Mouse (Mus musculus) thymus, adult 2 months (tissue): ENCODE data around the gene Olfr1370.

Experiments
- CTCF ChIP-seq: fragments of 200-500 bp; IDR thresholded peaks from 2 replicates; pipeline ENCODE4 v1.5.1; 2012; ENCODE audit warnings: mild to moderate bottlenecking, control low read depth, low read length, moderate library complexity, borderline replicate concordance; ENCODE audit not compliant: control insufficient read depth, poor library complexity, insufficient read depth; ENCODE audit errors: extremely low read depth
- POLR2A ChIP-seq: fragments of 200-500 bp; IDR thresholded peaks from 2 replicates; pipeline ENCODE4 v1.6.1; 2012; ENCODE audit warnings: mild to moderate bottlenecking, low read length, control low read depth, moderate library complexity; ENCODE audit not compliant: control insufficient read depth, poor library complexity, insufficient read depth; ENCODE audit errors: extremely low read depth

DNA sequence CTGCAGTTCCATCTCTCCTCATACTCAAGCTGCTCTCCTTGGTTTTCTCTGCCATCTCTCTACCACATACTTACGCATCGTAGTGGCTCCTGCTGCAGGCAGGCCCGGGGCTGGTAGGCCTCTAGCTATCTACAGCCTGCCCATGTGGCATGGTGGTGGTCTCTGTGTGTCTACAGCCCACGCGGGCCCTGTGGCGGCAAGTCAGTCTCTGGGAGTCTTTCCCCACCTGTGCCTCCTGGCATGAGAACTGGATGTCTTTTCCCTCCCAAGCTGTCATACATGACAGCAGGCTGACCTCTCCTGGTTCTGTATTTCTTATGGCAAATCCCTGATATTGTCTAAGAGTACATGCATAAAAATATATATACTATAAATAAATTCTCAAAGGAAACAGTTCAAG, 35.7 kb upstream of the Olfr1370 start:
- TF ChIP-seq POLR2A (no peak), CTCF (no peak)
